Mouse (Mus musculus) liver, adult 2 months (tissue): Measurements from ENCODE around the gene Gcg. TPM values are rescaled to one million over a fixed set of nuclear protein-coding genes. Genes with fewer than 3 reads are reported as not detected.

Experiments used
- DNase-seq: peaks from one replicate; pipeline ENCODE4 v3.0.0-alpha.2; 2011; ENCODE audit warnings: low read depth, low spot score; ENCODE audit errors: extremely low read depth
- H3K27ac ChIP-seq: fragments of 200-500 bp; replicated peaks from 2 replicates; pipeline ENCODE4 v1.5.1; 2012; ENCODE audit warnings: low read depth, mild to moderate bottlenecking, control low read depth, inconsistent platforms, low read length; ENCODE audit not compliant: insufficient read depth
- H3K27me3 ChIP-seq: fragments of 200-500 bp; 2 replicates; pipeline ENCODE4 v1.6.1; 2012; ENCODE audit warnings: mild to moderate bottlenecking, moderate library complexity, low read length, inconsistent platforms; ENCODE audit not compliant: control insufficient read depth, insufficient read depth
- H3K36me3 ChIP-seq: fragments of 200-500 bp; 2 replicates; pipeline ENCODE4 v1.6.1; 2012; ENCODE audit warnings: low read length, inconsistent platforms; ENCODE audit not compliant: control insufficient read depth, insufficient read depth
- H3K4me1 ChIP-seq: fragments of 200-500 bp; 2 replicates; pipeline ENCODE4 v1.6.1; 2011; ENCODE audit warnings: low read length; ENCODE audit not compliant: control insufficient read depth, insufficient read depth
- H3K4me3 ChIP-seq: fragments of 200-500 bp; 2 replicates; pipeline ENCODE4 v1.5.1; 2011; ENCODE audit warnings: low read depth, mild to moderate bottlenecking, control low read depth, low read length, moderate library complexity; ENCODE audit not compliant: insufficient read depth
- H3K79me2 ChIP-seq: fragments of 200-500 bp; 2 replicates; pipeline ENCODE4 v1.6.1; 2012; ENCODE audit warnings: inconsistent platforms, mild to moderate bottlenecking, low read length, moderate library complexity; ENCODE audit not compliant: control insufficient read depth, insufficient read depth
- H3K9ac ChIP-seq: fragments of 200-500 bp; 2 replicates; pipeline ENCODE4 v1.6.1; 2012; ENCODE audit warnings: low read depth, mild to moderate bottlenecking, control low read depth, inconsistent platforms, low read length
- CTCF ChIP-seq: fragments of 200-500 bp; IDR thresholded peaks from 2 replicates; pipeline ENCODE4 v1.5.1; 2011; ENCODE audit warnings: low read depth, low read length, control low read depth
- POLR2A ChIP-seq: fragments of 200-500 bp; IDR thresholded peaks from 2 replicates; pipeline ENCODE4 v1.6.1; 2011; ENCODE audit warnings: low read length, control low read depth; ENCODE audit not compliant: insufficient read depth; ENCODE audit errors: extremely low read depth
- WGBS: fragments of 180-500 bp; shearing (Covaris S2); methylation state at CpG from one replicate; pipeline ENCODE4 v1.1.7; 2018; 5-methylcytosine and 5-hydroxymethylcytosine counted together
- polyA plus RNA-seq: library from polyadenylated mRNA; depleted of rRNA; stranded (reverse); fragments of >200 nt; gene quantifications from 2 replicates; pipeline ENCODE4 v1.2.3, GENCODE M21; 2012
- total RNA-seq: library from RNA; depleted of rRNA; stranded (reverse); fragments of >200 nt; gene quantifications from 2 replicates; pipeline ENCODE4 v1.2.3, GENCODE M21; 2014

Gcg gene
- total and polyA plus RNA-seq, 2 experiments: not detected

- Histone ChIP-seq H3K4me3 (no peak overlapping the region), H3K4me1 (peaks cover 2% of the 10 kb centered on the region; the same call in 1 of the 2 replicates), H3K27ac (no peak overlapping the region), H3K9ac (no peak overlapping the region), H3K27me3 (no peaks in the 10 kb centered on the region), H3K79me2 (no peaks in the 10 kb centered on the region), H3K36me3 (no peaks in the 10 kb centered on the region)
- WGBS: 89% methylated on average over 6 of the region's 6 CpGs
- TF ChIP-seq POLR2A (no peak), CTCF (no peak)
- no peak for DNase-seq
Measured at GRCm38 (mm10) chr2:62450364-62450763, 33.1 kb downstream of the Gcg start.

GRCm38 (mm10) chr2:62449692-62450346, 33.6 kb downstream of the Gcg start:
- H3K36me3 ChIP-seq: no peaks in the 10 kb centered on the region
- H3K79me2 ChIP-seq: no peaks in the 10 kb centered on the region
- H3K27ac ChIP-seq: no peak overlapping the region
- TF ChIP-seq POLR2A: no peak
- no peak for TF ChIP-seq CTCF
- no peaks in the 10 kb centered on the region for H3K4me1 ChIP-seq
- WGBS: 84% methylated on average over 5 of the region's 5 CpGs
- no peak overlapping the region for H3K4me3 ChIP-seq
- no peak overlapping the region for H3K9ac ChIP-seq
- no peaks in the 10 kb centered on the region for H3K27me3 ChIP-seq
- no peak for DNase-seq

- Histone ChIP-seq H3K36me3 (no peaks in the 10 kb centered on the region), H3K4me1 (no peaks in the 10 kb centered on the region), H3K9ac (no peak overlapping the region), H3K79me2 (no peaks in the 10 kb centered on the region), H3K4me3 (peak overlapping the region; percentile 43), H3K27me3 (no peaks in the 10 kb centered on the region), H3K27ac (no peak overlapping the region)
- no peak for TF ChIP-seq CTCF
- TF ChIP-seq POLR2A: no peak
- DNase-seq: peak; percentile 57
- 51% methylated on average over 13 of the region's 13 CpGs for WGBS
Measured at GRCm38 (mm10) chr2:62440802-62441544, 42.5 kb downstream of the Gcg start.

- no peak overlapping the region for H3K9ac ChIP-seq
- H3K79me2 ChIP-seq: no peaks in the 10 kb centered on the region
- DNase-seq: no peak
- no peaks in the 10 kb centered on the region for H3K27me3 ChIP-seq
- no peaks in the 10 kb centered on the region for H3K4me1 ChIP-seq
- 83% methylated on average over 4 of the region's 4 CpGs for WGBS
- H3K36me3 ChIP-seq: no peaks in the 10 kb centered on the region
- TF ChIP-seq CTCF (no peak), POLR2A (no peak)
- H3K27ac ChIP-seq: no peak overlapping the region
- no peak overlapping the region for H3K4me3 ChIP-seq
Measured at GRCm38 (mm10) chr2:62440083-62440482, 43.4 kb downstream of the Gcg start.

GRCm38 (mm10) chr2:62431245-62431795, 52.1 kb downstream of the Gcg start:
- no peak for TF ChIP-seq CTCF
- TF ChIP-seq POLR2A: no peak
- Histone ChIP-seq H3K36me3 (no peaks in the 10 kb centered on the region), H3K4me1 (no peaks in the 10 kb centered on the region), H3K27ac (no peak overlapping the region), H3K27me3 (no peaks in the 10 kb centered on the region), H3K79me2 (no peaks in the 10 kb centered on the region), H3K4me3 (no peak overlapping the region), H3K9ac (no peak overlapping the region)
- 85% methylated on average over 8 of the region's 8 CpGs for WGBS
- no peak for DNase-seq
